Comparison of ENCODE assay signal across 13 mouse cellular contexts in genomic region chr2:17391389-17391788, GRCm38 (mm10).
"Had no signal": no experiment of that assay in that cellular context is flagged by ENCODE, and none has a peak within 500 bp of the region (broad histone marks: within the 10 kb centered on the region; RNA-seq: fewer than 3 reads in every experiment).

No protein-coding gene starts in this region.

- ATAC-seq: intestine, postnatal 0 days; liver, postnatal 0 days; midbrain, embryonic 13.5 days had no signal

- DNase-seq: kidney, adult 8-10 months; kidney, postnatal 25 days; layer of hippocampus, adult 9-11 months; liver; liver, embryonic 13.5 days; liver, postnatal 0 days; retina, postnatal 1 day; right cerebral cortex, postnatal 14 days had no signal

- H3K9ac ChIP-seq: hindbrain, embryonic 15.5 days; limb, embryonic 12.5 days; liver, embryonic 13.5 days; liver, postnatal 0 days; midbrain, embryonic 13.5 days; neural tube, embryonic 13.5 days had no signal

- H3K4me1 ChIP-seq: hindbrain, embryonic 15.5 days; limb, embryonic 12.5 days; liver, embryonic 13.5 days; midbrain, embryonic 13.5 days; neural tube, embryonic 13.5 days had no signal

- H3K36me3 ChIP-seq: hindbrain, embryonic 15.5 days; limb, embryonic 12.5 days; liver, embryonic 13.5 days; midbrain, embryonic 13.5 days; neural tube, embryonic 13.5 days had no signal

- H3K27me3 ChIP-seq: hindbrain, embryonic 15.5 days; limb, embryonic 12.5 days; liver, embryonic 13.5 days; midbrain, embryonic 13.5 days; neural tube, embryonic 13.5 days had no signal

- H3K27ac ChIP-seq: hindbrain, embryonic 15.5 days; limb, embryonic 12.5 days; liver, embryonic 13.5 days; midbrain, embryonic 13.5 days; neural tube, embryonic 13.5 days had no signal

- H3K9me3 ChIP-seq: hindbrain, embryonic 15.5 days; limb, embryonic 12.5 days; liver, embryonic 13.5 days; midbrain, embryonic 13.5 days; neural tube, embryonic 13.5 days had no signal

- H3K4me2 ChIP-seq: hindbrain, embryonic 15.5 days; limb, embryonic 12.5 days; liver, embryonic 13.5 days; midbrain, embryonic 13.5 days; neural tube, embryonic 13.5 days had no signal

- H3K4me3 ChIP-seq: hindbrain, embryonic 15.5 days; limb, embryonic 12.5 days; liver, embryonic 13.5 days; midbrain, embryonic 13.5 days; neural tube, embryonic 13.5 days had no signal
